Mouse (Mus musculus) thymus, postnatal 0 days (tissue): Measurements from ENCODE around the gene Poc1b. TPM values are rescaled to one million over a fixed set of nuclear protein-coding genes. Genes with fewer than 3 reads are reported as not detected.

Experiments
- polyA plus RNA-seq: library from polyadenylated mRNA; unstranded; fragments of >200 nt; fragmentation: Nextera tagmentation; extraction: Ambion mirVana; gene quantifications from 2 replicates; pipeline ENCODE4 v1.2.1, GENCODE M21; 2015

Gene Poc1b
- polyA plus RNA-seq, 1 experiment from 2014 or later: 8.4 TPM

Other genes with a start within 250 kb of the Poc1b start
- 65.8 and 79.8 TPM in 2 replicates for gene Atp2b1, start 192.6 kb upstream of the Poc1b start, polyA plus RNA-seq
- 7.0 and 7.9 TPM in 2 replicates for gene Galnt4, start 1.1 kb downstream of the Poc1b start, polyA plus RNA-seq
- 0.43 and 0.50 TPM in 2 replicates for gene Phxr2, start 19.3 kb downstream of the Poc1b start, polyA plus RNA-seq
- gene Dusp6, start 156.2 kb downstream of the Poc1b start, polyA plus RNA-seq: 33.7 and 34.4 TPM in 2 replicates